Mouse (Mus musculus) layer of hippocampus, adult 9-10 months (tissue): ENCODE measurements at regions not wholly inside any gene's neighbourhood (a gene's known extent, or its start where the extent isn't known, plus 50 kb on each side); places are given as distances from the start of the nearest gene placed in this dataset.

Experiments used
- DNase-seq: peaks from one replicate; pipeline ENCODE4 v3.0.0; 2022; ENCODE audit warnings: low spot score

DNA sequence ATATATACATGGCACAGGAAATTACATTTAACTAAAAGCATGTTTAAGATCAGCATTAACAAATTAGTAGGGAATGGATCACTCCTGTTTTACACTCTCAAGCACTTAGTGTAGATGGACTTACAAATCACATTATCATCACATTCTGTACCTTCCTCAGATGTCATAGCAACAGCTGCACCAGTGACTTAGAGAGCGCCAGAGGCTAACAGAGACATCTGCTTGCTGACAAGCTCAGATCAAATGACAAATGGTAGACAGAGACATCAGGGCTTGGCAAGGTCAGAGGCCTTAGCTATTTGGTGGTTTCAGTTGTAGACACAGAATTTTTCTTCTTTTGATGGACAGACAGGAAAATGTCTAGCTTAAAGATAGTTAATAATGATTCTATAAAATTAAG lies 897.5 kb upstream of the Slc10a2 start:
- no peak for DNase-seq

DNA sequence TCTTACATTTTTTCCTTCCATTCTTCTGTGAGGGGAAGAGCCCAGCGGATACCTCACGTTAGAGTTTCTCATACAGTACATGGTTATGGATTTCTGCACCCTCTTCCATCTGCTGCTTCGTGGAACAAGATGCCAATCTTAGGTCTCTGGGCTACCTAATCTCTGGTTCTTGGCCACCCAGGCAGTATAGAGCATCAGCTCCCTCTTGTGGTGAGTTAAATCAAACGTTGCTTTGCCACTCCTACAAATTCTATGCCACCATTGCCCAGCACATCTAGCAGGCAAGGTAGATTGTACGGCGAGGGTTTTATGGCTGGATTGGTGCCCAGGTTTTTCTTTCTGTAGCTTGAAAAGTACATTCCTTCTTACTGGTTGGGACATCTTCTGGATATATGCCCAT lies 889.7 kb upstream of the Slc10a2 start:
- DNase-seq, result no peak

DNA sequence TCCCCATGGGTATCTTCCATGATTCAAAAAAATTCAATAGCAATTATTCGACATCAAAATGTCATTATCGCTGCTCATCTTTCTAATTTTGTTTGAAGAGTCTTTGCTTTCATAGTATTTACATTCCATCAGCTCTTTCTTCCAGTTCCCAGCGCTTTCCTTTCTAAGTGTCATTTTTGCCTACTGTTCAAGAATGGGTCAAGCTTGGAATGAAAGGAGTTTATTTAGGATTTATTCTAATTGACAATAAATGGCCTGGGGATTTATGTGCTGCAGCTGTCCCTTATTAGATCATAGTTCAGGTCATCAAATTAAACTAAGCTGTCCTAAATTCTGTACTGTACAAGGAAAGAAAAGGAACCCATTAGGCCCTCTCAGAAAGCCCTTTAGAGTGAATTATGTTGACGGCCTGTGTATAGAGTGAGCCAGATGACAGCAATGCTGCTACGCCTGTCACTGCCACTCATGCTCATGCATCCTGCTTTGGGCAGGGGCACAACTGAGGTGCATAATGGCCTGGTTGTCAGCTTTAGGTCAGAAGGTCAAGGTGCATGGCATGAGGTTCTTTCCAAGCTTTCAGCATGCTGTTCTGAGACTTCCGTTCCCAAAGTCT lies 860.4 kb upstream of the Slc10a2 start:
- DNase-seq, result no peak

DNA sequence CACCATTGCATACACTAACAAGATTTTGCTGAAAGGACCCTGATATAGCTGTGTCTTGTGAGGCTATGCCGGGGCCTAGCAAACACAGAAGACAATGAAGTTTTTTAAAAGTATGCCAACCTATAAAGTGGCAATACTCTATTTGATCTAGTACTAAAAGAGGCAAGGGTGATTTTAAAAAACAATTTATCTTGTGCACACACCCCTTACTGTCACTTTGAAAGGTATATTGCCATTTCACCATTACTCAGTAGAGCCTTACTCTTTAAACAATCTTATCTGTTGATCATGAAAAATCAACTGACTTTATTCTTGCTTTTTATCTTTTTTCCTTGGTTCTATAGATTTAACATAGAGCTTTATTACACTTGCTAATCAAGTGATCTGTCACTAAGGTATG lies 859.1 kb upstream of the Slc10a2 start:
- no peak for DNase-seq

DNA sequence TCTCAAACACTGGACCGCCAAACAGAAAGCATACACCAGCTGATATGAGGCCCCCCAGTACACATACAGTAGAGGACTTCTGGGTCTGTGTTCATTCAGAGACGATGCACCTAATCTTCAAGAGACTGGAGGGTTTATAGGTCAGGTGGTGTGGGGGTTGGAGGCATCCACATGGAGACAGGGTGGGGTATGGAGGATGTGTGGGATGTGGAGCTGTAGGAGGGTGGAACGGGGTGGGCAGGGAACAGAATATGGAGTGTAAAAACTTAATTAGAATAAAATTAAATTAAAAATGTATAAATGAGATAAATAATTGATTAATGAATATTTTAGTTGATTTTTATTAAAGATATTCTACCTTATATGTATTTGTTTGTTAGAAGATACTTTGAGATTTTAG lies 832.9 kb upstream of the Slc10a2 start:
- no peak for DNase-seq

DNA sequence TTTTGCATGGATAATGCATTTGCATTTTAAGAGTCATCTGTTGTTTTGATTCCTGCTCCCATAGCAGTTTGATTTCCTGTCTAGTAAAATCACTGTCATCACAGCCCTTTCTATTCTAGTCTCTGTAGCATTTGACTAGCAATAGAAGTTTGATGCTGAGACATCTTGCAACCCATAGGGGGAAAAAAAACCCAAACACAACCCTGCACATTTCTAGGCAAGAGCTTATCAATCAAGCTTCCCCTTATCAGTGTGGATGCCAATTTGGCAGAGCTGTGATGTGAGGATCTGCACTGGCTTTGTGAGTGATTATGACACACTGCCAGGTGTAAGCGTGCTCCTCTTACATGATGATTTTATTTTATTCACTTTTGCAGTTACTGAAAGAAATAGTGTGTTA lies 813.0 kb upstream of the Slc10a2 start:
- peak; percentile 8 for DNase-seq
